In genomic region chr11:69835326-69835965, GRCm38 (mm10) we compare ENCODE assay signal across 11 mouse cellular contexts. TPM values are rescaled to one million over a fixed set of nuclear protein-coding genes. Genes with fewer than 3 reads are reported as not detected.
A peak's percentile ranks its signal among the peaks of the same experiment; 100 is the strongest.
DNase-seq lines count a peak whose midpoint lies in the region; ATAC-seq lines count a peak whose summit lies in the region.
"Had no signal": no experiment of that assay in that cellular context is flagged by ENCODE, and none has a peak within 500 bp of the region (broad histone marks: within the 10 kb centered on the region; RNA-seq: fewer than 3 reads in every experiment).

No protein-coding gene starts in this region.

- WGBS in kidney, embryonic 15.5 days = 10% methylated on average over 9 of the region's 9 CpGs
- WGBS in embryonic facial prominence, embryonic 13.5 days = 10% methylated on average over 9 of the region's 9 CpGs
- 26% methylated on average over 9 of the region's 9 CpGs for whole genome bisulfite sequencing in intestine, embryonic 16.5 days
- 0% methylated on average over 9 of the region's 9 CpGs for WGBS in neural tube, embryonic 13.5 days

- no peak for DNase-seq in kidney, adult 9 months
- DNase-seq in layer of hippocampus, adult 11-12 months (ENCODE audit: low spot score) = no peak
- no peak for DNase-seq in adrenal gland, postnatal 25 days
- DNase-seq: lung, postnatal 10 days had no signal

- H3K4me2 ChIP-seq in kidney, embryonic 15.5 days = peak overlapping the region; percentile 97
- peak overlapping the region; percentile 92 for H3K4me2 ChIP-seq in embryonic facial prominence, embryonic 13.5 days
- peak overlapping the region; percentile 95 for H3K4me2 ChIP-seq in intestine, embryonic 16.5 days (ENCODE audit: low read depth, low read length)
- H3K4me2 ChIP-seq in neural tube, embryonic 13.5 days = peak overlapping the region; percentile 99

- H3K27ac ChIP-seq in kidney, embryonic 15.5 days = no peak overlapping the region
- peak overlapping the region; percentile 51; the same call in 1 of the 2 replicates for H3K27ac ChIP-seq in embryonic facial prominence, embryonic 13.5 days
- no peak overlapping the region for H3K27ac ChIP-seq in intestine, embryonic 16.5 days (ENCODE audit: low read length)
- H3K27ac ChIP-seq in neural tube, embryonic 13.5 days (replicated peaks) = peak overlapping the region; percentile 98

- ATAC-seq in kidney, embryonic 15.5 days (replicated peaks; ENCODE audit: low FRiP score) = no peak
- ATAC-seq in embryonic facial prominence, embryonic 13.5 days (ENCODE audit: insufficient number of reproducible peaks, insufficient read depth, low FRiP score, low TSS enrichment, low read depth) = no peak
- ATAC-seq in intestine, embryonic 16.5 days = no peak
- no peak for ATAC-seq in neural tube, embryonic 13.5 days (ENCODE audit: low read depth)
- ATAC-seq in granulocyte monocyte progenitor cell, adult 5-6 weeks (replicated peaks; ENCODE audit: poor library complexity, severe bottlenecking) = no peak

- no peaks in the 10 kb centered on the region for H3K9me3 ChIP-seq in kidney, embryonic 15.5 days (replicated peaks)
- H3K9me3 ChIP-seq in embryonic facial prominence, embryonic 13.5 days = no peaks in the 10 kb centered on the region
- no peaks in the 10 kb centered on the region for H3K9me3 ChIP-seq in intestine, embryonic 16.5 days (ENCODE audit: control insufficient read depth, low read length)
- H3K9me3 ChIP-seq in neural tube, embryonic 13.5 days = no peaks in the 10 kb centered on the region

- peaks cover 29% of the 10 kb centered on the region; the same call in 1 of the 2 replicates for H3K36me3 ChIP-seq in kidney, embryonic 15.5 days
- peaks cover 31% of the 10 kb centered on the region for H3K36me3 ChIP-seq in embryonic facial prominence, embryonic 13.5 days
- H3K36me3 ChIP-seq in intestine, embryonic 16.5 days (ENCODE audit: control insufficient read depth, insufficient read depth, low read length) = 0 out of 2 replicates have a peak, but pooled peaks cover 3% of the 10 kb centered on the region
- peaks cover 32% of the 10 kb centered on the region for H3K36me3 ChIP-seq in neural tube, embryonic 13.5 days

- peaks cover 48% of the 10 kb centered on the region for H3K4me1 ChIP-seq in kidney, embryonic 15.5 days
- H3K4me1 ChIP-seq in embryonic facial prominence, embryonic 13.5 days = peaks cover 50% of the 10 kb centered on the region
- H3K4me1 ChIP-seq in intestine, embryonic 16.5 days (ENCODE audit: control insufficient read depth, insufficient read depth, low read length) = peaks cover 29% of the 10 kb centered on the region
- H3K4me1 ChIP-seq in neural tube, embryonic 13.5 days (replicated peaks) = peaks cover 46% of the 10 kb centered on the region

- 0 out of 2 replicates have a peak overlapping the region, but pooled peaks have one; percentile 3 for H3K9ac ChIP-seq in kidney, embryonic 15.5 days
- H3K9ac ChIP-seq in embryonic facial prominence, embryonic 13.5 days = peak overlapping the region; percentile 84
- peak overlapping the region; percentile 78 for H3K9ac ChIP-seq in intestine, embryonic 16.5 days (ENCODE audit: low read depth, low read length)
- peak overlapping the region; percentile 97 for H3K9ac ChIP-seq in neural tube, embryonic 13.5 days

- H3K27me3 ChIP-seq in kidney, embryonic 15.5 days = peaks cover 18% of the 10 kb centered on the region
- no peaks in the 10 kb centered on the region for H3K27me3 ChIP-seq in embryonic facial prominence, embryonic 13.5 days
- H3K27me3 ChIP-seq in intestine, embryonic 16.5 days (replicated peaks; ENCODE audit: control insufficient read depth, insufficient read depth, low read length) = peaks cover 5% of the 10 kb centered on the region; the same call in 1 of the 2 replicates
- H3K27me3 ChIP-seq in neural tube, embryonic 13.5 days = no peaks in the 10 kb centered on the region

- H3K4me3 ChIP-seq in kidney, embryonic 15.5 days (replicated peaks) = peak overlapping the region; percentile 74
- H3K4me3 ChIP-seq in embryonic facial prominence, embryonic 13.5 days = peak overlapping the region; percentile 80
- peak overlapping the region; percentile 71; the same call in 1 of the 2 replicates for H3K4me3 ChIP-seq in intestine, embryonic 16.5 days (ENCODE audit: low read length)
- H3K4me3 ChIP-seq in neural tube, embryonic 13.5 days = peak overlapping the region; percentile 93

RNA-seq across cellular contexts. Expression of gene Nlgn2, which starts 2.1 kb away (rescaled TPM):
- polyA plus RNA-seq in kidney, embryonic 15.5 days (2015; fragmentation: Nextera tagmentation; extraction: Ambion mirVana) = 5.6 and 7.6 TPM in 2 replicates
- 14.1 and 15.2 TPM in 2 replicates for polyA plus RNA-seq in embryonic facial prominence, embryonic 13.5 days (2015; fragmentation: Nextera tagmentation; extraction: Ambion mirVana)
- polyA plus RNA-seq in intestine, embryonic 16.5 days (2015; fragmentation: Nextera tagmentation; extraction: Ambion mirVana) = 3.4 and 4.1 TPM in 2 replicates
- 17.1 and 18.1 TPM in 2 replicates for polyA plus RNA-seq in neural tube, embryonic 13.5 days (2015; fragmentation: Nextera tagmentation; extraction: Ambion mirVana)
- total RNA-seq in granulocyte monocyte progenitor cell, adult 5-6 weeks (2014; fragmentation: Nextera tagmentation) = 13.5 and 33.1 TPM in 2 replicates
- total RNA-seq in granulocyte monocyte progenitor cell, adult 5-6 weeks (2017) = 4.0 and 7.4 TPM in 2 replicates
- total RNA-seq in adrenal gland, postnatal 25 days (2021) = 18.6 and 19.7 TPM in 2 replicates

RNA-seq across cellular contexts. Expression of gene Tmem256, which starts 2.9 kb away (rescaled TPM):
- polyA plus RNA-seq in kidney, embryonic 15.5 days (2015; fragmentation: Nextera tagmentation; extraction: Ambion mirVana) = 409 and 443 TPM in 2 replicates
- 358 and 423 TPM in 2 replicates for polyA plus RNA-seq in embryonic facial prominence, embryonic 13.5 days (2015; fragmentation: Nextera tagmentation; extraction: Ambion mirVana)
- polyA plus RNA-seq in intestine, embryonic 16.5 days (2015; fragmentation: Nextera tagmentation; extraction: Ambion mirVana) = 470 and 476 TPM in 2 replicates
- polyA plus RNA-seq in neural tube, embryonic 13.5 days (2015; fragmentation: Nextera tagmentation; extraction: Ambion mirVana) = 321 and 416 TPM in 2 replicates
- total RNA-seq in granulocyte monocyte progenitor cell, adult 5-6 weeks (2014; fragmentation: Nextera tagmentation) = 294 and 359 TPM in 2 replicates
- total RNA-seq in granulocyte monocyte progenitor cell, adult 5-6 weeks (2017) = 118 and 164 TPM in 2 replicates
- 149 and 152 TPM in 2 replicates for total RNA-seq in adrenal gland, postnatal 25 days (2021)

RNA-seq across cellular contexts. Expression of gene Plscr3, which starts 10.7 kb away (rescaled TPM):
- polyA plus RNA-seq in kidney, embryonic 15.5 days (2015; fragmentation: Nextera tagmentation; extraction: Ambion mirVana) = 96.5 and 105 TPM in 2 replicates
- polyA plus RNA-seq in embryonic facial prominence, embryonic 13.5 days (2015; fragmentation: Nextera tagmentation; extraction: Ambion mirVana) = 145 and 154 TPM in 2 replicates
- polyA plus RNA-seq in intestine, embryonic 16.5 days (2015; fragmentation: Nextera tagmentation; extraction: Ambion mirVana) = 73.0 and 75.2 TPM in 2 replicates
- polyA plus RNA-seq in neural tube, embryonic 13.5 days (2015; fragmentation: Nextera tagmentation; extraction: Ambion mirVana) = 62.5 and 65.6 TPM in 2 replicates
- total RNA-seq in granulocyte monocyte progenitor cell, adult 5-6 weeks (2014; fragmentation: Nextera tagmentation) = 108 and 109 TPM in 2 replicates
- 24.9 and 25.2 TPM in 2 replicates for total RNA-seq in granulocyte monocyte progenitor cell, adult 5-6 weeks (2017)
- 43.8 and 52.9 TPM in 2 replicates for total RNA-seq in adrenal gland, postnatal 25 days (2021)

RNA-seq across cellular contexts. Expression of gene Spem1, which starts 13.5 kb away (rescaled TPM):
- 0.14 and 0.32 TPM in 2 replicates for polyA plus RNA-seq in kidney, embryonic 15.5 days (2015; fragmentation: Nextera tagmentation; extraction: Ambion mirVana)
- 0.26 TPM in 1 of 2 replicates, not detected in the other for polyA plus RNA-seq in embryonic facial prominence, embryonic 13.5 days (2015; fragmentation: Nextera tagmentation; extraction: Ambion mirVana)
- 0.22 TPM in 1 of 2 replicates, not detected in the other for polyA plus RNA-seq in intestine, embryonic 16.5 days (2015; fragmentation: Nextera tagmentation; extraction: Ambion mirVana)
- 0.43 and 0.98 TPM in 2 replicates for polyA plus RNA-seq in neural tube, embryonic 13.5 days (2015; fragmentation: Nextera tagmentation; extraction: Ambion mirVana)
- not detected in 2 replicates for total RNA-seq in granulocyte monocyte progenitor cell, adult 5-6 weeks (2014; fragmentation: Nextera tagmentation)
- not detected in 2 replicates for total RNA-seq in granulocyte monocyte progenitor cell, adult 5-6 weeks (2017)
- not detected in 2 replicates for total RNA-seq in adrenal gland, postnatal 25 days (2021)
- total RNA-seq: heart, adult 8-10 months had no signal

RNA-seq across cellular contexts. Expression of gene Spem2, which starts 17.2 kb away (rescaled TPM):
- polyA plus RNA-seq in kidney, embryonic 15.5 days (2015; fragmentation: Nextera tagmentation; extraction: Ambion mirVana) = not detected in 2 replicates
- not detected in 2 replicates for polyA plus RNA-seq in embryonic facial prominence, embryonic 13.5 days (2015; fragmentation: Nextera tagmentation; extraction: Ambion mirVana)
- polyA plus RNA-seq in intestine, embryonic 16.5 days (2015; fragmentation: Nextera tagmentation; extraction: Ambion mirVana) = not detected in 2 replicates
- not detected in 2 replicates for polyA plus RNA-seq in neural tube, embryonic 13.5 days (2015; fragmentation: Nextera tagmentation; extraction: Ambion mirVana)
- not detected in 2 replicates for total RNA-seq in granulocyte monocyte progenitor cell, adult 5-6 weeks (2014; fragmentation: Nextera tagmentation)
- not detected in 2 replicates for total RNA-seq in granulocyte monocyte progenitor cell, adult 5-6 weeks (2017)
- total RNA-seq in adrenal gland, postnatal 25 days (2021) = not detected in 2 replicates
- total RNA-seq: ES-E14; heart, adult 8-10 months had no signal

Comparison
In these comparisons a context has a peak if more than half of its experiments do, and no peak if none do; other contexts are left out.
1. H3K27ac ChIP-seq: peak in embryonic facial prominence, embryonic 13.5 days (single experiment) and neural tube, embryonic 13.5 days (single experiment); none in kidney, embryonic 15.5 days (single experiment) and intestine, embryonic 16.5 days (single experiment).
2. H3K9ac ChIP-seq: peak in every context shown above with its lines; median percentile 97 in neural tube, embryonic 13.5 days; 84 in embryonic facial prominence, embryonic 13.5 days; 78 in intestine, embryonic 16.5 days; 3 in kidney, embryonic 15.5 days.
3. Peak in every context shown above with its lines, with median percentiles within 50 percentile points of each other: H3K4me2 ChIP-seq and H3K4me3 ChIP-seq.